Mouse (Mus musculus): ENCODE data around the gene Pom121l2. TPM values are rescaled to one million over a fixed set of nuclear protein-coding genes. Genes with fewer than 3 reads are reported as not detected.

Gene Pom121l2
- total RNA-seq, 4 experiments from 2014 or later = not detected

GRCm38 (mm10) chr13:22015479-22016450 is 34.8 kb downstream of the Pom121l2 start:
- peak; percentile 60 to 62 for DNase-seq (ENCODE audit: low spot score in 2 of 2)

DNA sequence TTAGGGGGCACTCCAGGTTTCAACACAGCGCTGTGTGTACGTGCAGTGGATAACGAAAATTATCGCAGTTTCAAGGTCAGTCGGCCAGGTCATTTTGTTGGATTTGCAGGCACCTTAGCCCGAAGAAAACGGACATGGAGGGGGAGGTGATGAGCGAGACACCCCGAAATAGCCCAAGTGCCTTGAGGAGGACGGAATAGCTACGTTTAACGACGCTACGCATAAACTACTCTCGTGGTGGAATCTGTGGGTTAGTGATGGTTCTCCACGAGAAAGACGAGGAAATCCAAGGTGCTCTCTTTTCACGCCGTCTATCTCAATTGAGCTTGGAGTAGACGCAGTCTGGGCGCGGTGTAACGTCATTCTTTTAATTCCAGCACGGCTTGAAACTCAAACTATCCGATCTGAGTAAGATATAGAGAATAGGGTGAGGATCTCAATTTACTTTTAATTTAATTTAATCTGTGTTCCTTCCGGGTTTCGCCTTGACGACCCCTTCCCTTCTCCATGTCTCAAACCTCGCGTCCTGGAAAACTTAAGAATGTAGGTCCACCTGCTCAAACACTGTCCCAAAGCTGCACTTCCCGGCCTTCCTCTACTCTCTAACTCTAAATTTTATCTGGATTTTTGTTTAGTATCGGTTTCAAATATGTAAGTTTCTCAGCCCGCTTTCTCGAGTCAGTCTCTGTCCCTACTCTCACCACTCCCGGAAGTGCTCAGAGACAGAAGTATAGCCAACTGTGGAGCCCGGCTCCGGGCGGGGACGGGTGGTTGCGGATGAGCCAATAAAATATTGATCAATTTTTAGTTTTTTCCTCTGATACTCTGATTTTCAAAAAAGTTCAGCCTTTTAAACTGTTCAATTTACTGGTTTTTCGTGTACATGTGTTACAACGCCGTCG is 39.2 kb downstream of the Pom121l2 start:
- no peak for DNase-seq (ENCODE audit: low spot score in 2 of 2)

- DNase-seq (ENCODE audit: low spot score in 2 of 2) = peak; percentile 47 to 63
Measured at GRCm38 (mm10) chr13:22020901-22021339, 39.9 kb downstream of the Pom121l2 start.

DNA sequence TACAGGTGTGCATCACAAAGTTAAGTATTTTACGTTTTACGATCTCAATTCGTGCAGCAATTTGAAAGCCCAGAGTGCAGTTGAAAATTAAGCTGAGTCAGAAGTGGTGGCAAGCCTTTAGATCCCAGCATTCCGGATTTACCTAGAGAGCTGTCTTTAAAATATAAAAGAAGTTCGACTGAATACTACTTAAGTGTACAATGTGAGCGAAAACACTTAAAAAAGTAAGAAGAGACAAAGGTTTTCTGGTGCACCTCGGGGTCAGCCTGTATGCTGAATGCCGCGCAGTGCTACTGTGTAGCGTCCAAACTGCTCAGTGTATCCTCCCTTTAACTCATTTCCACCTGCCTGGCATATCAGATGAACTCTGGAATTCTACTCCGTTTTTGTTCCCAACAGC is 40.6 kb downstream of the Pom121l2 start:
- no peak for DNase-seq (ENCODE audit: low spot score in 2 of 2)

- DNase-seq (ENCODE audit: low spot score in 2 of 2) = peak; percentile 63 to 69
Measured at GRCm38 (mm10) chr13:22022241-22022640, 41.2 kb downstream of the Pom121l2 start.

DNA sequence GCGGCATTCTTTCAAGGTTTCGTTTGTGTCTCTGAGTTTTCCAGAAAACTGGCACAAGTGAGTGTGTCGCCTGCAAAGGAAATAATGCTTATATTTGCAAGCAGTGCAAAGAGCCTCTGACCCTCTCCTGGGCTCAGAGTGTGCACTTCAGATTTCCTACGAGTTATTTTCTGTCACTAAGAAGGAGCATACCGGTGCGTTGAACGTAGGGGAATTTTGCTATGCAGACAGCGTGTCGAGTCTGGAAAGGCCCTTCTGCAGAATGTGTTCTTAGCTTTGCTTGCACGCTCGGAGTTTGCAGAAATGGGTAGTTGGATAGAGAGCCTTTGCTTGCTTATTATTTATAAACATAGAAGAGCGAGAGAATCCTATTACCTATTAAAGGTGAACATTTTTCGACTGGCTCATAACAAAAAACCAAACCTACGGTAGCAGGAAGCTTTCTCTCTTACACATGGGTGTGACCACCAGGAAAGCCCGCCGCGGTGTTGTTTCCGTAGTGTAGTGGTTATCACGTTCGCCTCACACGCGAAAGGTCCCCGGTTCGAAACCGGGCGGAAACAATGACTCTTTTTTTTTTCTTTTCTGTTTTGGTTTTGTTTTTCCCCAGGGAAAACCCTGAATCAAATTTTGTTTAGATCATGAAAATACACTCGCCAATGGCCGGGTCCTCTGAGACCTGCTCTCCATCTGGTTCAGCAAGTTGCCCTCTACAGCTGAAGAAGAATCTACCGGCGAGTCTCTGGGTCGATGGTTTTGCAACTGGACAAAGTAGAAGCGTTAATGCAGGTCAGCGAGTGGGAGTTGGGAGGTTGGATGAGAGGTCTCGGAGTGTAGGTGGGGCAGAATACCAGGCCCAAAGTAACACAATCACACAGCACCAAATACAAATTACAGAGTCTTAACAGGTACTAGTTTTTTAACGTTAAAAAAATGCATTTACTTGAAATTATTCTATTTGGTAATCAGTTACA is 45.4 kb downstream of the Pom121l2 start:
- peak; percentile 67 to 70 for DNase-seq (ENCODE audit: low spot score in 2 of 2)

- peak; percentile 95 to 96 for DNase-seq (ENCODE audit: low spot score in 2 of 2)
Measured at GRCm38 (mm10) chr13:22028673-22029460, 47.9 kb downstream of the Pom121l2 start.

DNA sequence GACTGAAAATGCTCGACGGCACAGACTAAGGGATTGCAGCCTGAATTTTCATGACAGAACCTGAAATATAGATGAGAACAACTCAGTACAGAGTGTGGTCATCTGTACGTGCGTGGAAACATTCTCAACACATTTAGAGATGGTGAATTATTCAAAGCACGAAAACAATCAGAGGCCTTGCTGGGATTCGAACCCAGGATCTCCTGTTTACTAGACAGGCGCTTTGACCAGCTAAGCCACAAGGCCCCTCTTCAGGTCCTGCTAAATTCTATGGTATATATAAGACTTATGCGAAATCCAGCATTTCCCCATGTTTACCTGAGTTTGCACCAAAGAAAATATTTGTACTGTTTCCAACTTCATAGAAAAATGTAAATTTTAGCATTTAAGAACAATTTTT is 48.9 kb downstream of the Pom121l2 start:
- no peak for DNase-seq (ENCODE audit: low spot score in 2 of 2)

- no peak for DNase-seq (ENCODE audit: low spot score in 2 of 2)
Measured at GRCm38 (mm10) chr13:22030493-22030892, 49.5 kb downstream of the Pom121l2 start.

DNA sequence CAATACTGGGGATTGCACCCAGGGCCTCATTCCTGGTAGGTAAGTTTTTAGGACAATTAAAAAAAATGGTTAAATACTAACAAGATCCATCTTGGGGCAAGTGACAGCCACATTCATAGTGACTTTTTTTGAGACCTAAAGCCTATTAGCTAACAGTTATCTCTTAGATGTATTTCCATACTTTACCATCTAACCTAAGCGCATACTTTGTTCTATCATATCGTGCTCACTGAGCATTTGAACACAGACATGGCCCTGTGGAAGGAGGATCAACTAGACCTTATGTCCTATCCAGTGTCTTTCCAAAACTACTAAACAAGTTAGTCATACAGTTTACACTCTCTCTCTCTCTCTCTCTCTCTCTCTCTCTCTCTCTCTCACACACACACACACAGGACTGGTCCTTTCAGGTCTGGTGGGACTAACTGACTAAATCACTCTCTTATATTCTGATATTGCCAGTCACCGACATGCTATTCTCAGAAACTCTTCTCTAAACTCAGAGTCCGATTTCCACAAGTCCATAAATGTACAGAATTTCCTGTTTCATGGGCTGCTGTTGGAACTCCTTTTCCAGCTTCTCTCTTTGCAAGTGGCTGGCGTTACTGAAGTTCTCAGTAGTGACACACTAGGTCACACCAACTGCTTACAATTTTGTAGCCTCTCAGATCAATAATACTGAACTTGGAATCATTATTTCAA is 52.9 kb downstream of the Pom121l2 start:
- DNase-seq (ENCODE audit: low spot score in 2 of 2) = no peak

GRCm38 (mm10) chr13:22034443-22035266 is 53.7 kb downstream of the Pom121l2 start:
- DNase-seq (ENCODE audit: low spot score in 2 of 2) = no peak

- DNase-seq (ENCODE audit: low spot score in 2 of 2) = peak; percentile 42 to 46
Measured at GRCm38 (mm10) chr13:22035267-22036148, 54.5 kb downstream of the Pom121l2 start, which contains the start of the genes Hist1h2ah and Hist1h2bk. Gene Hist1h2ah, minus strand, starts transcription at chr13:22035568. Gene Hist1h2bk, plus strand, starts transcription at chr13:22035870.

DNA sequence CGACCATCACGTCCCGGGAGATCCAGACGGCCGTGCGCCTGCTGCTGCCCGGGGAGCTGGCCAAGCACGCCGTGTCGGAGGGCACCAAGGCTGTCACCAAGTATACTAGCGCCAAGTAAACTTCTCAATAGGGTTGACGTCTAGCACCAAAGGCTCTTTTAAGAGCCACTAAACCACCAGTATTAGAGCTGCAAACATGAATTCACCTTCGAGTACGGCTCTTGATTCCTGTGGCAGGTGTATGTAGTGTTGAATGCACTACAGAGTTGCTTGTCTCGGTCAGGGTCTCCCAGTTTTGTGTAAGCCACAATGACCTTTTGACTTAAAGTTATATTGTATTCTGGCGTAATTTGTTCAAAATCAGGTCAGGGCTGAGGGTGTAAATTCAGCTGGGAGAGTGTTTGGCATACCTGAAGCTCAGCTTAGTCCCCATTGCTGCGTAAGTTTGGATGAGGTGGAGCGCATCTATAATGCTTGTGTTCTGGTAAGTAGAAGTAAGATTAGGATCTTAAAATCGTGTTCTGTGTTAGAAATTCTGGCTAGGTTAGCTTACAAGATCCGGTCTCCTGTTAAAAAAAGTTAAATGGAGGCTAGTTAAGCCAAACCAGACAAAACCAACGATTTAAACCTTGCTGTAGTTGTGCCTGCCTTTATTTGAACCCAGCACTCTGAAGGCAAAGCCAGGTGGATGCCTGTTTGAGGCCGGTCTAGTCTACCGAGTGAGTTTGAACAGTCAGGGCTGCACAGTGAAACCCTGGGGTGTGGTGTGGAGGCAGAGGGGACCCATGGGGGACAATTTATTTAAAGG is 55.4 kb downstream of the Pom121l2 start:
- DNase-seq (ENCODE audit: low spot score in 2 of 2) = no peak

- no peak for DNase-seq (ENCODE audit: low spot score in 2 of 2)
Measured at GRCm38 (mm10) chr13:22036986-22037385, 56.0 kb downstream of the Pom121l2 start.

DNA sequence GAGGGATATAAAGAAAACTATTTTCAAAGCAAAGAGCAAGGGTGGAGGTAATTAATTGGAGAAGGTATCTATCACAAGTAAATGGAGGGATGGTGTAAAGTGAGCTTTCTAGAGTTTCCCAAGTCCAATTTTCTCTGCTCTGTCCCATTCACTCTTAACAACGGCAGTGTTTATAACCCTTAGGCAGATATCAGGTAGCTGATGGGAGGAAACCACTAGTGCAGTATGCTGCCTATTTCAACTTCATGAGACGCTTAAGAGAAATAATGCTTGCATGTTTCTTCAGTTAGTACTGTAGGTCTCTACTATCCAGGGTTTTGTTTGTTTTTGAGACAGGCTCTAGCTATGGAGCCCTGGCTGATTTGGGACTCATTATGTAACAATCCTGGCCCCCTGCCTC is 56.4 kb downstream of the Pom121l2 start:
- DNase-seq (ENCODE audit: low spot score in 2 of 2) = no peak

All from gastrocnemius, adult 8-10 months (tissue).